Mouse (Mus musculus) erythroid progenitor cell, adult 5-6 weeks (primary cell): ENCODE measurements around the gene Hhipl2. TPM values are rescaled to one million over a fixed set of nuclear protein-coding genes. Genes with fewer than 3 reads are reported as not detected.
"Not testable (repeated sequence)": the region's sequence is repeated elsewhere in the genome, so short reads cannot be mapped to it uniquely, and the experiment has no call there.

ENCODE experiments used
- ATAC-seq: replicated peaks from 2 replicates; pipeline ENCODE4 v1.8.0; 2016; ENCODE audit warnings: moderate number of reproducible peaks, mild to moderate bottlenecking, moderate TSS enrichment, inconsistent platforms; ENCODE audit not compliant: poor library complexity, low FRiP score, severe bottlenecking
- total RNA-seq, 2 experiments: library from RNA; stranded (forward) in 1 of 2; stranded (reverse) in 1 of 2; fragments of 150-400 nt in 1 of 2; fragments of 186-747, 209-891 nt in 1 of 2; gene quantifications; 2 replicates each; pipeline versions ENCODE4 v1.2.3 to v1.2.4; 2015 to 2017; ENCODE audit warnings: low replicate concordance in 2 of 2

The Hhipl2 gene
- total RNA-seq (2015; ENCODE audit: low replicate concordance) (not detected in 2 replicates), total RNA-seq (2017; ENCODE audit: low replicate concordance) (not detected in 2 replicates)

DNA sequence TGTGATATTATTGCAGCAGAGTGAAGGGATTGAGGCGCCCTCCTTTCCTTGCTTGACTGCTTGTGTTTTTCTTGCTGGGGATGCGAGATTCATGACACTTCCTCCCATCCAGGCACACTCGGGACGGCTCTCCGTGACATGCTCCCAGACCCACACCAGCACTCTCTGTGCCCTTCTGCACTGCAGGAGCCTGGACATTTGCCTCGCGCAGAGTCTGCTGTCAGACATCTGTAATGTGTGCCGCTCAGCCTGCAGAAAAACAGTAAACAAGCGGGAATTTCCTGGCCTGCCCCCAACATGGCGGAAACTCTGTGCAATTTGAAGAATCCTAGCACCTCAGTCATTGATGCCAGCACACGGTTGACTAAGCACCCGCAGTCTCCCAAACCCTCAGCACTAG, at the start of gene Hhipl2:
Gene Hhipl2, plus strand, starts transcription at position 343 of the 400 bp plus-strand sequence.
- ATAC-seq, result no peak

DNA sequence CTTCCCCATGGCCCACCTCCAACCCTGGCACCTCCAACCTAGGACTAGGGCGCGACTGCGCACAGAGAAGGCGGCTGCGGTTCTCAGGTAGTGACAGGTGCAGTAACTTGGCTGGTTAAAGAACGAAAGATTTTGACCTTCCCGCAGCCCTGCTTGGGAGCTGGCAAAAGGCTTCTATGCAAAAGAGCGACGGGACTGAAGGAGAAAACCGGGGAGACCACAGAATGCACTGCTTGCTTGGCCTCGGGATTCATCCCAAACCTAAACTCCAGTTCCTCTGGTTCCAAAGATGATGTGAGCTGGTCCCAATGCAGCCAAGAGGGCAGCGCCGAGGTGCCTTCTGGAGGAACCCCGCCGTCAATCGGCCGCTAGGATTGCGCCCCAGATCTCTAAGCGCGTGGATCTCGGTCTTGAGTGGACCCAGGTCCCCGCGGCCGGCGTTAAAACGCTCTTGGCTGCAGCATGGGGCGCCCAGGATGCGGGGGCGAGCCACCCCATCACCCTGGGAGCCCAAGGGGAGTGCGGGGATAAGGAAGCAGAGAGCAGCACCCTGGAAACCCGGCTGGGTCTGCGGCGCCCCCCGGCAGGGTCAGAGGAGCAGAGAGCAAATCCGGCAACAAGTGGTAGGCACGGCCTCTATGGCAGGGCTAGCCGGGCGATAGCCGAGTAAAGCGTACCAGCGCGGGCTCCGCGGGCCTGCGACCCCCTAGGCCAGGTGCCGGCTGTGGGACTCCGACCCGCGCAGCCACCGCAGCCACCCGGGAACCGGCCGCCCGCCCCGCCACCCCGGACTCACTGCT, 49.2 kb upstream of the Hhipl2 start:
- ATAC-seq, result peak; percentile 8; the same call in 1 of the 2 replicates

DNA sequence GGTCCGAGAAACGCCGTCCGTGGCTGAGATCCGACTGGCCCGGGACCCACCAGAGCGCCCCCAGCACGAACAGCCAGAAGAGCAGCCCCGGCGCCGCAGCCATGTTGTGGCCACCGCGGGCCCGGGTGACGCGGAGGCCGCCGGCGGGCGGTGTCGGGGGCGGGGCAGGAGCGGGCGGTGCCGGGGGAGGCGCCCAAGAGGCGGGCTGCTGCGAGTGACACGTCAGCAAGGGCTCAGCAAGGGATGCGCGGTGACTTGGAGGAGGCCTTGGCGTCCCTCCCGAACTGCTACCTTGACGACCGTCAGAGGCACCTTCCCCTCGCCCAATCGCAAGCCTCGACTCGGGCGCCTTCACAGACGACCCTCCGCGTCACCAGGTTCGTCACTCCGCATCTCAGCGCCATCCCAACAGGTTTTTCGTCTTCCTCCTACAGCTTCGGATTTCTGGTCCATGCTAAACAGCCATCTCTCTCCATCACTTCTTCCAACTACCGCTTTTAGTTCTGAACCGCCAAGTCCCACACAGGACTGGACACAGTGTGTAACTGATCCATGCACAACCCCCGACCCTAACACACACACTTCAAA, 48.5 kb upstream of the Hhipl2 start, which contains the start of gene Mia3:
Gene Mia3, minus strand, starts transcription at position 127 of the 588 bp plus-strand sequence.
- peak; percentile 98 for ATAC-seq

DNA sequence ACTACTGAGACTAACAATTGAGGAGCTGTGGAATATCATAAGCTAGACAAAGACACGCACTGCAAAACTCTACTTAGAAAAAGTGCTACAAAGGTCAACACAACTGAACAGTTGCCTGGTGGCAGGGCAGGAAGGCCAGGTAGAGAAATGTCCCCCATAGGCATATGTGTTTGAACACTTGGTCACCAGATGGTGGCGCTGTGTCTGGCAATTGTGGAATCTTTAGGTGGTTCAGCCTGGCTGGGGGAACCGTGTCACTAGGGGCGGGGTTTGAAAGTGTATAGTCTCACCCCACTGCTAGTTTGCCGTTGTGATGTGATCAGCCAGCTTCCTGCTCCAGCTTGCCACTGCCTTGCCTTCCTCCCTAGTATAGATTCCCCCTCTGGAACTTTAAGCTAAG, 43.3 kb upstream of the Hhipl2 start:
- ATAC-seq, result no peak

DNA sequence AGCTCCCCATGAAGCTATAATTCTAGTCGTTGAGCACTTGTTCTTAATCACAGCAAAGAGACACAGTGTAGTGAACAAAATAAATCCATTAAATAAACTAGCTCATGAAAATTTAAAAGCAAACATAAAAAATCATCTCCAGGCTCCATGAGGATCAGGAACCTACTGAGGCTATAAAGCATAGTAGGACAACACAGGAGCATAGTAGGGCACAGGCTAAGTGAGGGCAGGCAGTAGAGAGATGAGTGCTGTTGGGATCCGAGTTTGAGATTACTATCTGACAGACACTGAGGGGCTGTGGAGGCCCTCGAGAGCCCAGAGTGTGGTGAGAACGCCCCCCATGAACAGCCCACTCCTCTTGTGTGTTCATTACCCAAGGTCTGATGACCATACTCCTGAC, 41.0 kb upstream of the Hhipl2 start:
- no peak for ATAC-seq

DNA sequence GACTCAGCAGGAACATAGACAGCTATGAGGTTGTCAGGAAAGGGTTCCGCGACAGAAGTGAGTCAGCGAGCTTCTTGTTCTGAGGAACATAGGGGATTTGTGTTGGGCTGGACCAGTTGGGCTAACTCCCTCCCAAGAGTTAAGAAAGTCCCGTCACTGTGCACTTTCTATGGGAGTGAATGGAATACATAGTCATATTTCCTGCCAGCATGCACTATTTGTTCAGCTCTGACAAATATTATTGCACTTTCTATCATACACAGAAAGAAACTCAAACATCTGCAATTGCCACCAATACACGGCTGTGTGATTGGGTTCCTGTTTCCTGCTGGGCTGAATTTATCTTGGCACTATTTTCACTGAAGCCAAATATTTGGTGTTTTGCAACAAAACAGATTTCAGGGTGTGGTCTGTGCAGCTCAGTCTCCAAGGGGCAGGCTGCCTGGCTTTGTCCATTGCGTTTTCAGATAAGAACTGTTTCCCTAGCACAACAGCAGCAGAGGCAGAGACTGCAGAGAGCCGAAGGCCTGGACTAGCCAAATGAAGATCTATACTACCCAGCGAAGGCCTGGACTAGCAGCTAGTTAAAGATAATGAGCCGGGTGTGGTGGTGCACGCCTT, 39.6 kb upstream of the Hhipl2 start:
- no peak for ATAC-seq

DNA sequence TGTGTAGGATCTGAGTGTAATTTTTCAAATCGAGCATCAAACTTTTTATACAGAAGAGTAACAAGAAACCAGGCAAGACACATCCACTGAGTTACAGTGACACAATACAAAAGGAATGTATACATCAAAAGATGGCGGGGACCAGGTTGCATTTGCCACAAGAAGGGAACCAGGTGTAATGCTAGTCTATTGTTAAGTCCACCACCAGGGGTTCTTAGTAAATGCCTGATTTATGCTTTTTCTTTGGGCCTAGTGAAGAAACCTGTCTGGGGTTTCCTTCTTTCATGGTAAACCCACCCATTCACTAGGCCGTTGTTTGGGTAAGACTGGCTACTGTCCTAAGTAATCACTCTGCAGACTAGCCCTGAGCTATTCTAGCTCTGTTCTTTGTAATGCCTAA, 38.6 kb upstream of the Hhipl2 start:
- not testable (repeated sequence) for ATAC-seq

DNA sequence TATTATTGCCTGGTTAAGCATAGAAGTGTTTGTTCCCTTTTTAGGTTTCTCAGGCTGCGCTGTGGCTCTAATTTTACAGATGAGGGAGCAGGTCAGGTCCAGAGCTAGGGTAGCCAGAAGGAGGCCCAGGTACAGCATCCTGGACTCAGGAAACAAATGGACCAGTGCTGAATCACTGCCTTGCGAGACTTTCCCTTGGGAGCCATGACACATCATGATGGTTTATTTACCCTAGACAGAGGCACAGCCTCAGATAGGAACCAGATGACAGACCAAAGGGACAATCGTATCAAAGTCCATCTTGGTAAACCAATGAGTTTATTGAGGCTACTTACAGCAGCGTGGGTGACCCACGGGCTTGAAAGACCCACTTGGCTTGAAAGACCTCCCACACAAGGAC, 36.2 kb upstream of the Hhipl2 start:
- ATAC-seq, result no peak

DNA sequence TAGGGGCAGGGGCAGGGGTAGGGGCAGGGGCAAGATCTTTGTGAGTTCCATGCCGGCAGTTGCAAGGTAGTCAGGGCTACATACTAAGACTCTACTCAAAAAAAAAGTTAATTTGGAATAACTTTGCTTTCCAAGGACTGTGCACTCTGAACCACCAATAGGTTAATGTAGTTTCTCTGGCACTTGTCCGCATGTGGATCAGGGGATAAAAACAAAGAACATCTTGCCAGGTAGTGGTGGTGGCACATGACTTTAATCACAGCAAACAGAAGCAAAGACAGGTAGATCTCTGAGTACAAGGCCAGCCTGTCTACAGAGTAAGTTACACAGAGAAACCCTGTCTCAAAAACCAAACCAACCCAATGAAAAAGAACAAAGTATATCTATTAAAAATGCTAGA, 35.4 kb upstream of the Hhipl2 start:
- ATAC-seq, result no peak

DNA sequence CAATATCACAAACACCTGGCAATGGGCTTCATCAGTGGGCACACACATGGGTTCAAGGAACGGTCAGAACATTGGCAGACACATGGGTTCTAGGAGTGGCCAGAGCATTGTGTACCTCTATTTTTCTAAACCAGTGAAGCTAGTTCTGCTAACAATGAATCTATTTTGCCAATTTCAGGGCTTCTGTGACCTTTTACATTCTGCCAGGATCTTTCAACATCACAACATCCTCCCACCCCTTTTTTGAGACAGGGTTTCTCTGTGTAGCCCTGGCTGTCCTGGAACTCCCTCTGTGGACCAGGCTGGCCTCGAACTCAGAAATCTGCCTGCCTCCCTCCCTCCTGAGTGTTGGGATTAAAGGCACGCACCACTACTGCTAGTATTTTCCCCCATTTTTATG, 30.6 kb upstream of the Hhipl2 start:
- not testable (repeated sequence) for ATAC-seq

DNA sequence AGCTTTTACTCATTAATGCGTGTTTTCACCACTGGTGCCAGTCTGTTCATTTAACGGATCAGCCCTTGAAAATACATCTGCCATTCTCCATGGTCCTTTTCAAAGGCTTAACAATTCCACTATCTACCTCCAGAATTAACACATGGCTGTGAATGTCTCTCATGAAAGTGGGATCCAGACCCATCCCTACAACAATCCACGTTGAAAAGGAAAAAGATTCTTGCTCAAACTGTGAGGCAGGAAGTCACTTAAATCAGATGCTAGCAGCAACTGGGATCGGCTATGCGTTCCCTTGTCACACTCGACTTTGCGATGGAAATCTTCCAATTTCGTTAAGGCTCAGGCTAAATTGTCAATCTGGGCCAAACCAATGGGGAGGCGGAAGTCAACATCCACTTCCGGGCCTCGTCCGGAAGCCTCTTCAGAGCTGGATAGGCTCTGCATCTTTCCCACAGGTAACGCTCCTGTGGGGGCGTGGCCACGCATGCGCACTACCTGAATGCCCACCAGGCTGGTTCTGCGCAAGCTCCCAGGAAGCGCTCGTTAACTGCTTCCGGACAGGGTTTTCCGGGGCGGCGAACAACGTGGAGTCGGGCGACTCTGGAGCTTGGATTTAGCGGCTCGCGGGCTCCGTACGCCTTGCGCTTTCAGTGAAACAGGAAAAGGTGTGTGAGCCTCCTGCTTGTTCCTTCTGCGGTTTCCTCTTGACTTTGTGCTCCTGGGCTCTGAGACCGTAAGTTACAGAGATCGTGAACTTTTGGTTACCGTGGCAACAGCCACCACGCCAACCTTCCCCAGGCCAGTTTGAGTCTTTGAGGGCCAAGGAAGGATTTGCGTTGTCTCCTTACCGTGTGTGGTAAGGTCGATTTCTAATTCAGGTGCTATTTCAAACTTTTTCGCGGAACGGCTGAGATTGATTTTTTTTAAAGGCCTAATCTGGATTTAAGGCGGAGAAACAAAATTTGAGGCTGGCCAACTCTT, 29.3 kb upstream of the Hhipl2 start, which contains the start of gene Taf1a:
Gene Taf1a, plus strand, starts transcription at position 556 of the 981 bp plus-strand sequence.
- peak; percentile 98 for ATAC-seq

DNA sequence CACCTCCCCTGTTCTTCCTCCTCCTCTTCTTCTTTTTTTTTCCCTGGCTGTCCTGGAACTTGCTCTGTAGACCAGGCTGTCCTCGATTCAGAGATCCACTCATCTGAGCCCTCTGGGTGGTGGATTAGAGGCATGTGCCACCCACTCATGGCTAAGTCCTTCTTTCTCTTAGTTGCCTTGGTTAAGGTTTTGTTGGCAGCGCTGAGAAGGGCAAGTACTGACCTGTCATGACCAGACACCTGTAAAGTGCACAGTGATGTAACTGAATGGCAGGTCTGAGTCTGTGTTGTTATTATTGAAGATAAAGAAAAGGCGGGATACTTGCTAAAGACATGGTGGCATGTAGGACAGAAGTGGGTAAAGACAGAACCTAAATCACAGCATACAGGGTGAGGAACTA, 14.6 kb upstream of the Hhipl2 start:
- ATAC-seq, result no peak

DNA sequence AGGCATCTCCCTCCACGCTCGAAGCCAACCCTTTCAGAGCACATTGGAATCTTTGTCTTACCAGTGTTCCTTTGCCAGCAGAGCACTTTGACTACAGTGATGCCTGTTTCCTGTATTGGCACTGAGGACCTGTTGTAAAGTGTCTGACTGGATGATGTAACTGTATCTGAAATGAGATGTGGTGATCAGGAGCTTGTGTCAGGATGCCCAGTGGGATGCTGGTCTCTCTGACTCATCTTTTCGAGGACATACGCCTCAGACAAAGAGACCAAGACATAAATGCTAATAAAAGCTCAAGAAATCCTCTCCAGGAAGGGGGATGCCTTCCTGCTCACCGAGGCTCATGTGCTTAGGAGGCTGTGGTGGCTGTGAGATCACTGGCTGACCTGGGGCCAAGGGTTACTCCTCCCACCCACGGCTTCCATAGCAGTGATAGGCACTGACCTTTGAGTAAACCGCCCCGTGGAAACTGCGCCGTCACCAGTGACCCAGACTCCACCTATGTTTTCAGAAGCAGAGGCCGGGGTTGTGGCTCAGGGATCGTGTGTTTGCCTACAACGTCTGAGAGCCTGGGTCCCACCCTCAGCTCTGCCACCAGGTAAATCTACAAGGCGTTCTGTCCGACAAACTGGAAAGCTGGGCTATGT, 3.8 kb upstream of the Hhipl2 start:
- no peak for ATAC-seq

DNA sequence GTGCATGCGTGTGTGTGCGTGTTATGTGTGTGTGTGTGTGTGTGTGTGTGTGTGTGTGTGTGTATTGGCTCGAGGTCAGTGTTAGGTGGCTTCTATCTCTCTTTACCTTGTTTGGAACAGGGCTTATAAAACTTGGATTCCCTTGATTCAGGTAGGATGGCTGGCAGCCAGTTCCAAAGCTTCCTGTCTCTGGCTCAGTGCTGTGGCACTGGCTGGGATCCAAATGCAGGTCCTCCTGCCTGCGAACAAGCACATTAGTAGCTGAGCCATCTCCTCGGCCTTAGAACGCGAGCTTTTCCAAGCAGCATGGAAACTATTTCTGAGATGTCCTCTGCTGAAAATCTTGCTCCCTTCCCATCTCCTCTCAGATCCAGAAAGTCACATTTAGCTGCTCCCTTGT, 1.7 kb downstream of the Hhipl2 start:
- no peak for ATAC-seq

DNA sequence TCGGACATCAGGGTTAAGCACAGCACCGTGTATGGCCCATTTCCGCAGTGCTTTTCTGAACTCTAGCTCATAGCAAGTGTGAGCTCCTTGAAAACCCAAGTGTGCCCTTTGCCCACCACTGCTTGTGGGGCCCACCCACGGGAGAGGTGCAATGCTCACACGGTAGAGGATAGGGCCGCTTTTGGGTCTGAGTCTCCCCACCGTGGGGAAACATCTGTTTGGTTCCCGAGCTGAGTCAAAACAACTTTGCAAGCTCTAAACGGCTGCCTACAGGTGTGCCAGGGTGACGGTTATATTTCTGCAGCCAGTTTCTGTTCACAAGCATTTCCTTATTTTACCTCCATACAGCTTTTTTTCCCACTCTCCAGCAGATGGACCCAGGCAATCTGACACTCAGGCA, 2.3 kb downstream of the Hhipl2 start:
- no peak for ATAC-seq

DNA sequence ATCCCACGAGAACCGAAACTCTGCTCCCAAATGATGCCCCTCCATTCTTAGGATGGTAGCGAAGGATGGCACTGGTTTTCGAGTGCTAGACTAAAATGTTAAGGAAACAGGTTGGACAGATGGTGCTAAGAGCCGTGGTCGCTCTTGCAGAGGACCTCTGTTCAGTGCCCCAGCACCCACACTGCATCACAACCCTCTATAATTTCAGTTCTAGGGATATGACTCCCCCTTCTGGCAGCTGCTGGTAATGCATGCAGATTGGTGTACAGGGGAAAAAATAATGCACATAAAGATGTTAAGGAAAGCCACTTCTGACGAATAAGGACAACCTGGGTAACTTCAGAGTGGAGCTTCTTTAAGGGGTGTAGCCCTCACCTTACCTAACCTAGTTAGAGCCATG, 6.1 kb downstream of the Hhipl2 start:
- ATAC-seq, result no peak

DNA sequence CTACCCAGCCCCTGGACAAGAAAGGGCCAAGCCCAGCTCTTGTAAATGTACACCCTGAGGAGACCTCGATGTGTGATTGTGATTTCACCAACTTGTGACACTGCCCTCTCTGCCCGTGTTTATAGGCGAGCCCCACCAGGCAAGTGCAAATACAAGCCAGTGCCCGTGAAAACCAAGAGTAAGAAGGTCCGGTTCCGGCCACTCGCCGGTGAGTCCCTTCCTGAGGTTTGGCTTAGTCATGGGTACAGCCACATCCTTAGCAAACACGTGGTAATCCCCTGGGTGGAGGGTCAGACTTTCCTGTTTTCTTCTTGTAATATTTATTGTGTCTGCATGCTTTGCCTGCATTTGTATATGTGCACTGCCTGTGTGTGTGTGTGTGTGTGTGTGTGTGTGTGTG, 16.9 kb downstream of the Hhipl2 start:
- no peak for ATAC-seq

DNA sequence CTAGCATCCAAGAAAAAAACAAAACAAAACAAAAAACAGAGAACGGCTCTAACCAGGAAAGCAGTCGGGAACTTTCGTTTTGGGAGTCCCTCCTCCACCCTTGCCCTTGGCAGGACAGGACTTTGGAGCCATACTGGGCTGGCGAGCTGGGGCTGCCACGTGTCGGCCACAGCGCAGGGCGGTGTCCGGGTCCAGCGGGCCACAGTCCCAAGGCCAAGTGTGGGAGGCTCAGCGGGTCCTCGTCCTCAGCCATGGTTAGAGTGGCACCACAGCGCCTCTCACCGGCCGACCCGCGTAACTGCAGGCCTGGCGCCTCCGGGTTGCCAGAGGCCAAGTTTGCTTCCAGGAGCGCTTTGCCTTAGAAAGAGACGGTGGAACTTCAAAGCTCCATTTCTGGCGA, 21.0 kb downstream of the Hhipl2 start:
- ATAC-seq, result no peak
